Mouse (Mus musculus) gastrocnemius, postnatal 10 days (tissue): ENCODE measurements around the gene Ubash3a. TPM values are rescaled to one million over a fixed set of nuclear protein-coding genes. Genes with fewer than 3 reads are reported as not detected.
"Not testable (repeated sequence)": the region's sequence is repeated elsewhere in the genome, so short reads cannot be mapped to it uniquely, and the experiment has no call there.

Source experiments
- DNase-seq: peaks from one replicate; pipeline ENCODE4 v3.0.0; 2021; ENCODE audit warnings: mixed read lengths
- total RNA-seq, 2 experiments: library from RNA; stranded (reverse); gene quantifications; 2 replicates each; pipeline ENCODE4 v1.2.3; 2021

The Ubash3a gene
- total RNA-seq, 2 experiments from 2014 or later, result not detected

DNA sequence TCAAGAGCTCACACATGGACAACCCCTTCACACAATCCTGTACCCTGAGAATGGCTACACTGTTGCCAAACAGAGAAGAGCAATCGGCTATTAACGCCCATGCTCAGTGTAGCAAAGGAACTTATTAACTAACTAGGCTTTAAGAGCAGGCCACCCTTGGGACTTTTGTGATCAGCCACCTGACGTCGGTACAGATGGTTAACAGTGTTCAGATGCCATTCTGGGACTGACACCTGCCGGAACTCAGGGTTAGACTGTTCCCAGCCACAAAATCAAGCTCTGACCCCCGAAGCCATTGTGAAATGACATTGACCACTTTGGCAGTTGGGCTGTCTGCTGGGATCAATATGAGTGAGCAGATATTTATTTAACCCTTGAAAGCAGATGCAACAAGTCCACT, 53.7 kb downstream of the Ubash3a start:
- DNase-seq, result no peak

GRCm38 (mm10) chr17:31262715-31263114, 55.0 kb downstream of the Ubash3a start:
- no peak for DNase-seq

DNA sequence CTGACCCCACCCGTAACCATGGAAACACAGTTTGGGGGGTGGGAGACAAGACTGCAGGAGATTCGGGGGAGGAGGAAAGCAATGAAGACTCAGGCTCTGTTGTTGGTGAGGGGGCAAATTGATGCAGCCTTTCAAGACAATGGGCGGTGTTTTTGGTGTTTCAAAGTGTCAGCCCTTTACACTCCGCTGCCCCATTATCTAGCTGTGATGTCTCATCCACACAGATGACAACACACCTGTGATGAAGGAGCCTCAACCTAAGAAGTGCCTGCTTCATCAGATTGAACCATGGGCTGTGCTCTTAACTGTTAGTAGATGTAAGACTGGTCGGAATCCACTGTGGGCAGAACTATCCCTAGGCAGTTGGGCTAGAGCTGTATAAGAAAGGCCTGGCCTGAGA, 56.1 kb downstream of the Ubash3a start:
- DNase-seq, result no peak

- no peak for DNase-seq
These were observed 56.7 kb downstream of the Ubash3a start for GRCm38 (mm10) chr17:31264372-31264771.

DNA sequence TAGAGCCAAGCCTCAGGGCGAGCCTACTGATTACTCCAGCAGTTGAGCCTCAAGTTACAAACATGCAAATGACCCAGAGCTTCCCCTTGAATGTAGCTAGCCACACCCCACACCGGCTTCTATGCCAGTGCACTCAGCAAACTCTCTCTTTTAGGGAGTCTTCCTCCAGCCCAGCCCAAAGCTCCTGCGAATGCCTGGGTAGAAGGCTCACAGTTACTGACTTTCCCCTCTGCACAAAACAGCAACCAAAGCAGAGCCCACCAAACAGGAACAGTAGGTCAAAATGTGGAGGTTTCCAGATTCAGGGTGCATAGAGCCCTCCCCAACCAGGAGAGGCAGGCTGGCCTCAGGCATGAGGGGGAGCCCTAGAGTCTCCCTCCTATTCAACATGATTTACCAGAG, 57.5 kb downstream of the Ubash3a start:
- no peak for DNase-seq

GRCm38 (mm10) chr17:31265831-31266230, 58.2 kb downstream of the Ubash3a start:
- no peak for DNase-seq

DNA sequence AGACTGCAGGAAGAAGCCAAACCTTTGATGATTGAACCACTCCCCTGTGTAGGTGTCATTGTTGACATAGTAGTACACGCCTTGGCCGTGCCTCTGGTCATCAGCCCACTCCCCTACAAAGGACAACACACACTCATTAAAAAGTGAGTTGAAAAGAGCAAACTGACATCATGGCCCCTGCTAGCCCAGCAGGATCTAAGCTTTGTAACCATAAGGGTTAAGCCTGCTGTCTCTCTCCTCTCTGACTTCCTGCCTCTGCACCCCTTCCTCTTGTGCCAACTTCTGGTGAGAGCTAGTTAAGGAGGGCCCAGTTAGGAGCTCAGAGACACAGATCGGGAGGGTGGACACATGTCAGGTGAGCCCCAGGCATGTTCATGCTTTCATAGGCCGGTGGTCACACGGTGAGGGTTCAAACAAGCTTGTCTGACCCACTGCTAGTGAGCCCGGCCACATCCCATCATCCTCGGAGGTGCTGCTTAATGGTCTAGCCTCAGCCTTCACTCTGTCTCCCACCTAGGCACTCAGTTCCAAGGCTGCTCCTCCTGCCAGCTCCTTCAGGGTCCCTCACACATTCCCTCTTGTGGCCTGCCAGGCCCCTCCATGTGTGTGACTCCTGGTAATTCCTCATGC, 58.8 kb downstream of the Ubash3a start:
- no peak for DNase-seq

- DNase-seq, result no peak
These were observed 59.5 kb downstream of the Ubash3a start for GRCm38 (mm10) chr17:31267138-31267537.

- no peak for DNase-seq
These were observed 59.9 kb downstream of the Ubash3a start for GRCm38 (mm10) chr17:31267603-31268002.

DNA sequence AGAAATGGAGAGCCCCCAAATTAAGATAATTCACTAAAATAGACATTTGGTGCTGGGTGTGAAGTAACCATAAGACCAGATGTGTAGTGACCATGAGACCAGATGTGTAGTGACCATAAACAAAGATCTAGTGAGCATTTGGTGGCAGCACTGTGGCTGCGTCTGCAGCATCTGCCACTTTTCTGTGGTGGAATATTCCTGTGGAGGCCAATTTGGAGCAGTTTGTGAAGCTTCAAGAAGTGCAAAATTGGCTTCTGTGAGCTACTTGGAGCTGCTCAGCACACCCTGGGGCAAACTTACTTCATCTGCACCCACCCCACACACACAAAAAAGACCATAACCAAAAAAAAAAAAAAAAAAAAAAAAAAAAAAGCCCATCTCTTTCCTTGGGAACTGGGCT, 60.3 kb downstream of the Ubash3a start:
- DNase-seq, result no peak

DNA sequence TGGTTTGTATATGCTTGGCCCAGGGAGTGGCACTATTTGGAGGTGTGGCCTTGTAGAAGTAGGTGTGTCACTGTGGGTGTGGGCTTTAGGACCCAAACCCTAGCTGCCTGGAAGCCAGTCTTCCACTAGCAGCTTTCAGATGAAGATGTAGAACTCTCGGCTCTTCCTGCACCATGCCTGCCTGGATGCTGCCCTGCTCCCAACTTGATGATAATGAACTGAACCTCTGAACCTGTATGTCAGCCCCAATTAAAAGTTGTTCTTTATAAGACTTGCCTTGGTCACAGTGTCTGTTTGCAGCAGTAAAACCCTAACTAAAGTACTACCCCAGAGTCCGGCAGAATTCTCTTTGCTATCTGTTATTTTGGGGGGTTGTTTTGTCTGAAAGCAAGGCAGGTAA, 62.1 kb downstream of the Ubash3a start:
- no peak for DNase-seq

- DNase-seq, result no peak
These were observed 62.6 kb downstream of the Ubash3a start for GRCm38 (mm10) chr17:31270246-31270645.

GRCm38 (mm10) chr17:31270736-31271135, 63.1 kb downstream of the Ubash3a start:
- not testable (repeated sequence) for DNase-seq

- no peak for DNase-seq
These were observed 63.6 kb downstream of the Ubash3a start for GRCm38 (mm10) chr17:31271136-31271851.

GRCm38 (mm10) chr17:31272416-31273165, 64.9 kb downstream of the Ubash3a start:
- DNase-seq, result no peak

GRCm38 (mm10) chr17:31273631-31274030, 66.0 kb downstream of the Ubash3a start:
- DNase-seq, result no peak

DNA sequence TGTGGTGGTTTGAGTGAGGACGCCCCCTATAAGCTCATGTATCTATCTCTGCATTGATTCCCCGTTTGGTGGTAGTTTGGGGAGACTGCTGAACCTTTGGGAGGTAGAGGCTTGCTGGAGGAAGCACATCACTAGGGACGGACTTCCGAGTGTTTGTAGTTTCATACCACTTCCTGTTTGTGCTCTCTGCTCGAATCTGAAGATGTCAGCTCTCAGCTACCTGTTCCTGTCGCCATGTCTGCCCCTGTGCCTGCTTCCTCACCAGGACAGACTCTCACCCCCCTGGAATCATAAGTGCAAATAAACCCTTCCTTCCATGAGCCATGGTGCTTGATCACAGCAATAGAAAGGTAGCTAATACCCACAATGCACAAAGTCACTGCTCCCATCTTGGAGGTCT, 67.5 kb downstream of the Ubash3a start:
- DNase-seq, result no peak

DNA sequence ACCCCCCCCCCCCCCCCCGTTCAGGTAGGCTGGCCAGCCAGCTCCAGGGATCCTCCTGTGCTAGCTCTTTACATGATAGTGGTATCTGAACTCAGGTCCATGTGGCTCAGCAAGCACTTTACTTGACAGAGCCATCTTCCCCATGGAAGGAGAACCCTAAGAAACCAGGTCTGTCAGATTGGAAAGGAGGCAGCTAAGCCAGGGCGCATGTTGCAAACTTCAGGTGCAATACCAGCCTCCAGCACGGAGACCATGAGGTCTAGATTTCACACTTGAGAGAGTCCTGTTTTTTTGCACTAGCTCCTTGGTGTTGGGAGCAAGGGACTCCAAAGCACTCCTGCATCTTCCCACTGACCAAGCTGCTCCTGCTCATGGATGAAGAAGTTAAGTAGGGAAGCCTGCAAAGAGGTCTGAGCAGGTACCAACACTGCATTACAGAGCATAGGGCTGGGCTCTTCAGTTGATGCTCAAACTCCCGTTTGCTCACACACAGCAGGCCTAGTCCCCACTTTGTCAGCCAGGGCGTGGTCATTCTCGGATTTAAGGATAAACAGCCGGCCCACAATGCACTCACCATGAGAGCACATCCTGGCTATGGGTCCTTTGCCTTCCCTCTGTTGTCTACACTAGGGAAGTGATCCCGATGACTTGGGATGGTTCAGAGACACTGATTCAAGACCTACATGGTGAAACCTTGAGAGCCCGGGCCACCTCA, 68.7 kb downstream of the Ubash3a start:
- no peak for DNase-seq

DNA sequence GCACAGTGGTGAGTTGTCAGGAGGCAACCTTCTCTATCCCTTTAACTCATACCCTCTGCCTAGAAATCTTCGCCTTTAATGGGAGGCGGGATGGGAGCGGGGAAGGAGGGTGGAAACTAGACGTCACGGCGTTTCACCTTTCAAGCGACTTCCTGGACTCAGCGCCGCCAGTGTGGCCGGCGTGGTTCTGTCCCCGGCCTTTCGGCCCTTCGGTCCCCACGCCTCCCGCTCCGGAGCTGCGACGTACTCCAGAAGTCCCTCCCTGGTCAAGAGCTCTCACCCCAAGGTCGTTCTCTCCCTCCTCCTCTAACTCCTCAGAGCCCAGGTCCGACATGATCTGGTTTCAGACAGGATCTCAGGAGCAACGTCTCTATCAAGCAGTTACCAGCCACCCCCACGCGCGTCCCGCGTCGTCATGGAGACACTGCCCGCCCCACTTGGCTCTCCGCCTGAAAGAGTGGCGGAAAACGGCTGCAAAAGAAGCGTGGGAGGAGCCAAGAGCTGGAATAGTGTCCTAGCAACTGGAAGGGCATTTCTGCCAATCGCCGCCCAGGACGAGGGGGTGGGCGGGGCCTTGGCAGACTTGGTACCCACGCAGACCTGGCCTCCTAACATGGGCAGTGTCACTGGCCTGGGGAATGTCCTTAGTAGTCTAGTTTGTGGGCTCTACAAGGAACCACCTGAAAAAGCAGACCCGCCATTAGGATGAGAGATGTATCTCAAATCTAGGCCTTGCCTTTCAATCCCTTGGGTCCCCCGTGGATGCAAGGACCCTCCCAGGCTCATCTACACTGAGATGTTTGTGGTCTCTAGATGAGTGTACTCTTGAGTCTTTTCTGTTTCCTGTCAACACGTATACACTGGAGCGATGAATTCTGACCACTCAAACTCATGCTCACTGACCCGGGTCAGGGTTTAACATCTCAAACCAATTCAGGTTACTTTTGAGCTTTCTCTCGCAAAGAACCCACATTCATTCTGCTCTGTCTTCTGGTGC, 69.5 kb downstream of the Ubash3a start, which contains the start of gene Rsph1:
Rsph1 (minus strand) TSS at position 462 of the 997 bp plus-strand sequence.
- DNase-seq, result peak; percentile 100

DNA sequence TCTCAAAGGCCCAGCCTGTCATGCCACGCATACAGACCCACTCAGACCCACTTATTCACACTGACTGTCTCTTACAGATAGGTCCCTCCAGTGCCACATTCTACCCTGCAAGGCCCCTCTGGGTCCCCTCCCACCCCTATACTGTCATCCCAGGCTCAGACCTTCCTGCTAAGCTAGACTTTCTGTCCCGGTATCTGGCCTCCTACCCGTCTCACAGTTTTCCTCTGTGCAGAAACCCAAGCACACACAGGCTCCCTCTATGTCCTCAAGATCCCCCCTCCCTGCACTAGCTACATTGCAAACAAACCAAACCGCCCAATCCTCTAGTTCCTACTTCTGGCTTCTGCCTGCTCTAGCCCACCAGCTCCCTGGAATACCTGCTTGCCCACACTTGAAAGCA, 70.3 kb downstream of the Ubash3a start:
- no peak for DNase-seq

- no peak for DNase-seq
These were observed 71.9 kb downstream of the Ubash3a start for GRCm38 (mm10) chr17:31279541-31279940.
